Mouse (Mus musculus): Measurements from ENCODE around the gene Synj2bp. TPM values are rescaled to one million over a fixed set of nuclear protein-coding genes. Genes with fewer than 3 reads are reported as not detected.

Synj2bp gene
- 73.0 TPM for polyA plus RNA-seq (2014; fragmentation: Illumina TruSeq; extraction: RNeasy Lipid Tissue Mini Kit (QIAGEN cat#74804); ENCODE audit: low read depth, low replicate concordance)

DNA sequence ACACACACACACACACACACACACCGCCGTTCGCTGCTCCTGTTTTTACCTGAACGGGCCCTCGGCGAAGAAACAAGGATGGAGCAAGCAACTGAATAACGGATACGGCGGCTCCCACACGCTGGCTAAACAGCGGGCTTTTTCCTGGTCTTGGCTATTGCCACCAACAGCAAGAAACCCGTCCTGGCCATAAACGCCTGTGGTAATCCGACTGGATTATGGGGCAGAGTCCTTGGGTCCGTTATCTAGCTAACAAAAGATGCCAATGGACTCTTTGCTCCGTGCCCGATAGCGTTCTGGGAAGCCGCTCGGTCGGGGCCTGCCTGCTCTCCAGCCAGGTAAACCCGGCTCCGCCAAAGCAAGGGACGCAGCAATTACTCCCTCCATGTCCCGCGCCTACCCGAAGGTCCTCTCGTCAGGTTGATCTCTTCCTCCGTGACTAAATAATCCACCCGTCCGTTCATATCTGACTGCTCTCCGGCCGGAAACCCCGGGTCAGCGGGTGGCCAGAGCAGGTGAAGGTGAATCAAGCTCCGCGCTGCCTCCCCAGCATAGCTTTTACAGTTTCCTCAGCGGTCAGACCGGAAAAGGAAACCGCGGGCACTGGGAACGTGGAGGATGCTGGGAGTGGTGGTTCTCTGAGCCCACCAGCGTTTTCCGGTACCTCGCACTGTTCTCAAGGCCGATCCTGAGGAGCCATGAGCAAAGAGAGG is at the start of gene Synj2bp, which contains the start of gene Gm20498:
Gene Synj2bp, minus strand, starts transcription at position 596 of the 713 bp plus-strand sequence.
Gene Gm20498, minus strand, starts transcription at position 590 of the 713 bp plus-strand sequence.

DNA sequence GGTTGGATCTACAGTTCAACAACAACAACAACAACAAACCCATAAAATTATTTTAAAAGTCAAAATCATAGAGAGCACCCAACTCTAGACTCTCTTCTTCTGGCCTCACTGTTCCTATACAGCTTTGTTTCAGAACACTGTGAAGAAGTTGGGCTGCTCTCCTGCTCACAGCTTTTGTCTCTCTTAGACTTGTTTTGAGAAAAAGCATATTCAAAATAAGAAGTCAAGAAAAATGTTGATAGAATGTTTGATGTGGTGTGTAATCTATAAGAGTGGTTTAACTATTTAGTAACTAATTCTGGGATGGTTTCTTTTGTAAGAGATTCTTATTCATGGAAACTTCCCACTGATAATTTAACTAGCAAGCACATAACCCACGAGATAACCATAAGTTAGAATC is 35.7 kb upstream of the Synj2bp start, which contains the start of gene Adam21:
Gene Adam21, minus strand, starts transcription at position 101 of the 400 bp plus-strand sequence.

DNA sequence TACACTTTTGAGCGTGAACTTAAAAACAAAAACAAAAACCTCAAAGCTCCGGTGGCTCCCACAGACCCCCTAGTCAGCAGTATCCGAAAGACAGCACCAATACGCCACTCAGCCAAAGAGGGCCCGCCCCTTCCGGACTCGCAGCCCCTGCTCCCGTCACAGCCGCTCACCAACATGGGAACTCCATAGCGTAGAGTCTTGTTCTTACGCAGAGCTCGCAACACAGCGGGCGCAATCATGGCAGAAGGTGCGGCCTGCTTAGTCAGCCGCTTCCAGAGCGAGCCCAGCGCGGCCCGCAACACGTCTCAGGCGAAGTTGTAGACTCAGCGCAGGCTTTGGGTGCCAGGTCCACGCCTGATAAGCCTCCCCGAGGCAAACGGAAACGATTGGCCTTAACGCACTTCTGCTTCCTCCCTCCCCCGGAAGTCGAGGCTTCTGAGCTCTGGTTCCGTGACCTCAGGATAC is 48.0 kb downstream of the Synj2bp start, which contains the start of gene Cox16:
Gene Cox16, minus strand, starts transcription at position 401 of the 465 bp plus-strand sequence.

Other genes with a start within 250 kb of the Synj2bp start
- 0.06 TPM for gene Slc8a3, start 199.7 kb downstream of the Synj2bp start, polyA plus RNA-seq (2014; fragmentation: Illumina TruSeq; extraction: RNeasy Lipid Tissue Mini Kit (QIAGEN cat#74804); ENCODE audit: low read depth, low replicate concordance)
- gene Gm4787, start 153.4 kb downstream of the Synj2bp start, polyA plus RNA-seq (2014; fragmentation: Illumina TruSeq; extraction: RNeasy Lipid Tissue Mini Kit (QIAGEN cat#74804); ENCODE audit: low read depth, low replicate concordance), result 393 TPM
- 110 TPM for gene Adam4, start 111.0 kb downstream of the Synj2bp start, polyA plus RNA-seq (2014; fragmentation: Illumina TruSeq; extraction: RNeasy Lipid Tissue Mini Kit (QIAGEN cat#74804); ENCODE audit: low read depth, low replicate concordance)
- gene Cox16, start 47.8 kb downstream of the Synj2bp start, polyA plus RNA-seq (2014; fragmentation: Illumina TruSeq; extraction: RNeasy Lipid Tissue Mini Kit (QIAGEN cat#74804); ENCODE audit: low read depth, low replicate concordance), result 256 TPM
- gene Gm20498, start within 50 bp of the Synj2bp start, polyA plus RNA-seq (2014; fragmentation: Illumina TruSeq; extraction: RNeasy Lipid Tissue Mini Kit (QIAGEN cat#74804); ENCODE audit: low read depth, low replicate concordance), result 10.8 TPM
- gene Adam21, start 35.6 kb upstream of the Synj2bp start, polyA plus RNA-seq (2014; fragmentation: Illumina TruSeq; extraction: RNeasy Lipid Tissue Mini Kit (QIAGEN cat#74804); ENCODE audit: low read depth, low replicate concordance), result 55.0 TPM
- 57.3 TPM for gene Med6, start 62.1 kb upstream of the Synj2bp start, polyA plus RNA-seq (2014; fragmentation: Illumina TruSeq; extraction: RNeasy Lipid Tissue Mini Kit (QIAGEN cat#74804); ENCODE audit: low read depth, low replicate concordance)
- gene Ttc9, start 98.3 kb upstream of the Synj2bp start, polyA plus RNA-seq (2014; fragmentation: Illumina TruSeq; extraction: RNeasy Lipid Tissue Mini Kit (QIAGEN cat#74804); ENCODE audit: low read depth, low replicate concordance), result 16.9 TPM
- 0.31 TPM for gene Map3k9, start 248.3 kb upstream of the Synj2bp start, polyA plus RNA-seq (2014; fragmentation: Illumina TruSeq; extraction: RNeasy Lipid Tissue Mini Kit (QIAGEN cat#74804); ENCODE audit: low read depth, low replicate concordance)

Data from testis, adult 10 weeks (tissue).